Mouse (Mus musculus) WW6 (cell line): Measurements from ENCODE around the gene Dusp22.

Source experiments
- DNase-seq: peaks from one replicate; pipeline ENCODE4 v3.0.0-alpha.2; 2013; ENCODE audit warnings: low read depth, low spot score

Dusp22 gene

GRCm38 (mm10) chr13:30669277-30669676 is 9.5 kb downstream of the Dusp22 start:
- DNase-seq, result no peak

- no peak for DNase-seq
Measured at GRCm38 (mm10) chr13:30673878-30674277, 14.1 kb downstream of the Dusp22 start.

DNA sequence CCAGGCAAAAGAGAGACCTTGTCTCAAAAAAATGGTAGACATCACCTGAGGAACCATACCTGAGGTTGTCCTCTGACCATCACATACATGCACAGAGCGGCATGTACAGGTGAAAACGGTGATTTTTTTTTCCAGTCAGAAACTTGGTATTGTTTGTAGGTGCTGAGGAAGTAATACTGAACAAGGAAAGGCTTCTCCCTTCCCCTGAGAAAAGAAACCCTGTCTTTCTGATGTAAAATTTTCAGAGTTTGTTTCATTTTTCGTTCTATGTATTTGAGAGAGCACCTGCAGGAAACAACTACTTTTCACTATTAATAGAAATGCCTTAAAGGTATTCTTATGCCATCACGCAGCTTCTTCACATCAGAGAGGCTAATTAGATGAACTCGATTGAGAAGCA is 19.0 kb downstream of the Dusp22 start:
- no peak for DNase-seq

GRCm38 (mm10) chr13:30681866-30682265 is 22.1 kb downstream of the Dusp22 start:
- DNase-seq, result no peak

- DNase-seq, result no peak
Measured at GRCm38 (mm10) chr13:30682328-30682727, 22.5 kb downstream of the Dusp22 start.

- DNase-seq, result no peak
Measured at GRCm38 (mm10) chr13:30684614-30685122, 24.9 kb downstream of the Dusp22 start.

DNA sequence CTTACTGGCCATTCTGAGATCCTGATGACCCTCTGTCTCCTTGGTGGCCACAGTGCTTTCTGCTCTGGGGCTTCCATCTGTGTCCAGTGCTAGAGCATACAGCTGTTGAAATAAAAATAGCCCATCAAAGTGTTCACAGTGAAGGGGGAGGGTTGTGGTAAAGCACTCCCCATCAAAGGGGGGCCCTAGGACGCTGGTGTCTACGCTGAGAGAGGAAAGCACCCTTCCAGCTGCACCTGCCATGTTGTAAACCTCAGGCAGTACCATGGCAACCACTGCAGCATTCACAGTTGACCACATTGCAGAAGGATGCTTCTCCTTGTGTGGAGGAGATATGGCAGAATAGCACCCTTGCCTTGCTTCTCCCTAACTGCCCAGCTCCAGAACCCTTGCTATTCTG is 26.2 kb downstream of the Dusp22 start:
- no peak for DNase-seq

DNA sequence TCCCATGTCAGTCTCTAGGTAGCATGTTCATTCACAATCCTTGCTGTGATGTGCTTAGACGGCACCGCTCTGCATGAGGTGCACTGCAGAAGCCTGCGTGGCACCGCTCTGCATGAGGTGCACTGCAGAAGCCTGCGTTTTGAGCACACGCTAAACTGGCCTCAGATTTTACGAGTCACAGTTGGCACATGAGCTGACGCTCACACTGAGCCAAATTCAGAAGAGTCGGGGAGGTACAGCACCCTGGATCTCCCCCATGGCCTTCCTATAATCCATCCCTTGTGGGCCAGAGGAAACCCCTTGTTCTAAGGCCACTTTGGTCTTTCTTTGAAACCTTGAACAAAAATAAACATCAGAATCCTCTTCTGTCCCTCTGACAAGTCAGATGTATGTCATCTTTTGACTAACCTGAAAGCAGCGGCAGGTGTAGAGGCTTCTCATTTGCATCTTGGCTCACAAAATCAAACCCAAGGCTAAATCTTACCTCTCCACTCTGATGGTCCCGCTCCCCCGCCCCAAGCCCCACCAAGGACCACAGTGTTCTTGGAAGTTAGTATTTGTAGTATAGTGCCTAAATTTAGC is 28.3 kb downstream of the Dusp22 start:
- DNase-seq, result no peak

GRCm38 (mm10) chr13:30689475-30689874 is 29.7 kb downstream of the Dusp22 start:
- DNase-seq, result no peak

- no peak for DNase-seq
Measured at GRCm38 (mm10) chr13:30691441-30692292, 31.9 kb downstream of the Dusp22 start.

DNA sequence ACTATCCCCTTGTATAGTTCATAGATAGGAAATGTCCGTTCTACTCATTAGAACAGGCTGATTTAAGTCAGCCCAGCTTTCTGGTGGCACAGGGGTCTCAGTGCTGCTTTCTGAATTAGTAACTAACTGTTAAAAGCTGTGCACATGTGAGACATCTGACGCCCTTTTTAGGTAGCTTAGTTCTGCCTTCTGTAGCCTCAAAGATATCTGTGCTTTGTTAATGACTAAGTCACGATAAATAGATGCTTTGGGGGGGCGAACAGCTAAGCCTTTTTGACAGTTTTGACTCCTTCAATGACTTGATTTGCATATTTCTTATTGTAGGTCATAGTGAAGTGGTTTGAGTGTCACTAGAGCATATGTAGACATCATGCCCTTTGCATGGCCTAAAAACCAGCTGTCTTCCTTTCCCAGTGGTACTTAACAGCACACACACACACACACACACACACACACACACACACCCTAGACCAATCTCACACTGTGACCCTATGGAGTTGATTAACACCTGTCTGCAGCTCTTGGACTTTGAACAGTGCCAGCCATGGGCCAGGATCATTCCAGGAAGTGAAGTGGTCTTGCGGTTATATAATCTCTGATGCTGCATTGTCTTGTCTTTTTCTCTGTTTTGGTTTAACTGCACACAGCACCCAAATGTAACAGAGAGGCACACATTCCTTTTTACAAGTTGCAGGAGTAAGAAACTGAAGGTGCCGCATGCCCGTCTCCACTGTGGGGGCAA is 33.0 kb downstream of the Dusp22 start:
- no peak for DNase-seq

- no peak for DNase-seq
Measured at GRCm38 (mm10) chr13:30695232-30695631, 35.4 kb downstream of the Dusp22 start.

DNA sequence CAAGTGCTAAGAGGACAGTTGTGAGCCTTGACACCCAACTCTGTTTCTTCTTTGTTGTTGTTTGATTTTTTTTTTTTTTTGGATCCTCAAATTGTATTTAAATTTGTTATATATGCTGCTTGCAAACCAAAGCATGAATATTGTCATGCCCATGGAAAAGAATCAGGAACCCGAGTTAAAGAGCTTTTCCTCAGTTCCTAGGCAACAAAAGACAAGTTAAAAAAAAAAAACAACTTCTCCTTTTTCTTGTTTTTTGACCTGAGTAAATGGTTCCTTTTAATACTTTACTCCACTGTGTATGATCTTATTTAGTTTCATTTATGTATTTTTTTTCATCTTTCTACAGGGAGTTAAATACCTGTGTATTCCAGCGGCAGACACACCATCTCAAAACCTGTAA is 36.1 kb downstream of the Dusp22 start:
- no peak for DNase-seq

DNA sequence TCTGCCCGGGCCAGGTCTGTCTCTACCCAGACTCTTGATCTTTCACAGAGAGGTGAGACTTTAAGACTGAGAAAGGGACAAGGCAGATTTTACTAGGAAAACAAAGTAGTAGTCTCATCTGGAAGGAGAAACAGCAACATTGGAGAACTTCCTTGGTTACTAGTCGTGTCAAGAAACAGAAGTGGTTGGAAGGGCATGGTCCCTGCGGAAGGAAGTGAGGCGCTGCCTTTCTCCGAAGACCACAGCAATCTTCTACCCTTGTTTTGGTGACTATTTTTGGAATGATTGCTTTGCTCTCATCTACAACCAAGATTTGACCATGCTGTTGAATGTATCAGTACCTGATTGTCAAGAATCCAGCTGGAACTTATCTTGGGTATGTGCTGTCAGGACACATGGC is 38.1 kb downstream of the Dusp22 start:
- no peak for DNase-seq

DNA sequence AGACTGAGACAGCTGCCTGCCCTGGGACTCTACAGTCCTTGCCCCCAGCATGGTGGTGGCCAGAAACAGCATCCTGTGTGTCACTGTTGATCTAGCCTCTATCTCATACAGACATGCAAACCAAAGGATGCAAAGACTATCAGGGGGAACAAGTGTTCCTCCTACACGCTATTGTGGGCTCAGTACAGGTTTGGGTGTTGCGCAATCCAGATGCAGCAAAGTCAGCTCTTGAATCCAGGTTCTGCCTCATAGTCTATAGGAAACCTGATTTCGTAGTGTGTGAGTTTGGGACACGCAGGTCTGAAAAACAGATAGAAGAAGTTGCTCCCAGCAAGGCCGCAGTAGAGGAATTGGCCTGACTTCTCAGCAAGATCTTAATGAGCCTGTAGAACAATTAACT is 42.9 kb downstream of the Dusp22 start:
- no peak for DNase-seq

DNA sequence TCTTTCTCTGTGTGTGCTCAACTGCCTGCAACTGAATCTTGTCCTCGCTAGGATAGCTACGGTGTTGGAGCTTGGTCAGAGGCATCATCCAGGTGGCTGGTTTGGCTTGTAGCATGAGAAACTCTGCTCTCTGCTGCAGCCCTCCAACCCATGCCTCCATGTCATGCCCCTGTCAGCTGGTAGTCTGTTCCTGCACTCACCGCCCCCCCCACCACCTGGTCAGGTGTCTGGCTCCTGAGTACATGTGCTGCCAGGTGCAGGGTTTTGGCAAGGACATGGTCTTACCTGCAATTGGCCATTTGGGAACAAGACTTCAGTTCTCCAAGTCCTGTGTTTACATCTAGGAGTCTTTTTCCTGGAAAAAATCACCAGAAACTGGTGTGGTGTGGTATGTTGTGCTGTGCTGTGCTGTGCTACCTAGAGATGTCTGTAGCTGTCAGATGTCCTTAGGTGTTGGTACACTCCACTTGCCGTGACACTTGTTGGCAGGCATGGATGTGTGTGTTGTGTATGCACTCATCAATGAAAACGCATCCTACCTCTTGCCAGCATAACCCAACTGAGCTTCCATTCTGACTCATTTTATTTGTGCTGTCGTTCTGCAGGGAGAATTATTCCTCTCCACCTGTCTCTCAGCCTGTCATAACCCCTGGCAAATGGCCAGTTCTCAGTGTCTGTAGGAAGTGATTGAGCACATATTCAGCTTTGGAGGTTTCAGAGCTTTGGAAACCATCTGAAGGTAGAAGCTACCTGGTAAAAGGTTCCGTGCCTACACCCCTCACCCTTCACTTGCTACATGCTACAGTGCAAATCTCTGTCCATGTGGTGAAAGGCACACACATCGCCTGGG is 44.7 kb downstream of the Dusp22 start:
- DNase-seq, result no peak

- DNase-seq, result no peak
Measured at GRCm38 (mm10) chr13:30711066-30711465, 51.3 kb downstream of the Dusp22 start.

- no peak for DNase-seq
Measured at GRCm38 (mm10) chr13:30711711-30712110, 51.9 kb downstream of the Dusp22 start.

GRCm38 (mm10) chr13:30712280-30712679 is 52.5 kb downstream of the Dusp22 start:
- DNase-seq, result no peak

GRCm38 (mm10) chr13:30713621-30714020 is 53.8 kb downstream of the Dusp22 start:
- DNase-seq, result no peak

DNA sequence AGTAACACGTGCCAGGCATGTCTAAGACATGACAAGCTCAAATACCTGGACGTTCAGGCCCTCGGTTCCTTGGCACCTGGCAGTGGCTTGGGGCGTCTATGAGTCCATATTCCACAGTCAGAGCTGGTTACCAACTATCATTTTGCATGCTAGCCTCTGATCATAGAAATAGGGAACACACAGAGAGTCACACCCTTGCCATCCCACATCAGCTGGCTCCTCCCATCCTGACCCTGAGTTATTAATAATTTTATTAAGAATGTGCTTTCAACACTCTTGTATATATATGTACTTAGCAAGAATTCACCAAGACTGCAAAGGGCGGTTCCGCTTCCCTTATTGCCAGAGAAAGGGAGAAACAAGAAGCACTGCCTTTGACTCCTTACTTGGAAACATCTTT is 54.8 kb downstream of the Dusp22 start:
- no peak for DNase-seq
